Mouse (Mus musculus): ENCODE data around the gene Pabpc1l.

GRCm38 (mm10) chr2:164041523-164041922, 16.3 kb downstream of the Pabpc1l start:
- TF ChIP-seq CTCF (conservative IDR thresholded peaks at IDR 0.05; ENCODE audit: low read length), result no peak
- no peak for TF ChIP-seq NANOG (IDR thresholded peaks at IDR 0.05; ENCODE audit: borderline replicate concordance, low read length)

Data from E14TG2a.4 (cell line).